Mouse (Mus musculus) right cerebral cortex, adult 2 months (tissue): ENCODE measurements at regions not wholly inside any gene's neighbourhood (a gene's known extent, or its start where the extent isn't known, plus 50 kb on each side); places are given as distances from the start of the nearest gene placed in this dataset.
A peak's percentile ranks its signal among the peaks of the same experiment; 100 is the strongest.
"Not testable (repeated sequence)": the region's sequence is repeated elsewhere in the genome, so short reads cannot be mapped to it uniquely, and the experiment has no call there.

Experiments
- DNase-seq, 2 experiments: peaks; one replicate each; pipeline ENCODE4 v3.0.0; 2021 to 2022; ENCODE audit warnings: low spot score in 2 of 2

DNA sequence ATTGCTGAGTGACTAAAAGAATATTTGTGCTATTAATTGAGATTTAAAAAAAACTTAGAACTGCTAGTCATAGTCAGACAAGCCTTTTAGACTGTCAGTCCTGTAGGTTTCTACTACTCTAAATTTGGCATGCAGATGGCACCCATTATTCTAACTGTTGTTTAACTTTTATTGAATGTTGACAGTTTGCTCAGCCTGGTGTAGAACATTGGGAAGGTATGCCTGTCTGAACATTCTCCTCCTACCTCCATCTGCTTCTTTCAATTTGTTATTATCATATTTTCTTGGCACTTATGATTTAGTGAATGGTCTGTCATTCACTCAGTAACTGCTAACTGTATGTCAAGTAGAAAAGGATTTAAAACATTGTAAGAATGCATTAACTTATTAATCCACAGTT is 130.9 kb downstream of the Gmnc start:
- no peak for DNase-seq

DNA sequence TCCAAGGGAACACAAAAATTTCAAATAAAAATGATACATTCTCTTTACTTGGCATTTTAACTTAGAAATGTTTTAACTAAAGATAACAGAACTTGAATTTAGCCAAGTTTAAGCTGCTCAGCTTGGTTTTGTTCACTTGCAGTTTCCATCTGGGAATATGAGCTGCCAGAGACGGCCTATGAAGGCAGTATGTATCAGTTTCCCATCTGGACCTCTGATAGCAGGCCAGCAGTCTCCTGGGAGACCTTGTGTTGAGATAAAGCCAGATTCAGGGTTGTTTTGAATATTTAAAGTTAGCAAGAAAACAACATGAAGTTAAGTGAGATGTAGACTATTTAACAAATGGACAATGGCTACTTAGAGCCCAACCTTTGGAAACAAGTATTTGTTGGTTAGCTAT is 142.3 kb downstream of the Gmnc start:
- no peak for DNase-seq

DNA sequence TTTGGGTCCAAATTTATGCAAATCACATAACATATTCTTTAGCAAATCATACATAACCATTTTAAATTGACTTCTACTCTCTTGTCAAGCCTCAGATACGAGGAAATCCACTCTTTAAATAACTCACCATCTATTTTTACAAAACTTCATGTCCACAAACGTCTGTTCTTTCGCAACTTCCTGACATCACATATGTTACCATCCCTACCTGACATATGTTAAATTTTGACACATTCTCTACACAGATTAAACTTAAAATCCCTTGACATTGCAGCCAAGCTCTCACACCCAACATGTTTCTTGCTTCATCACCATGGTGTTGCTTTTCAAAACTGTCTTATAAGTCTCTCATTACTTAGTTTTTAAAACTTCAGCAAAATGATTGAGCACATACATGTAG is 164.4 kb downstream of the Gmnc start:
- DNase-seq: no peak

- DNase-seq: not testable (repeated sequence)
Observed at GRCm38 (mm10) chr16:26811201-26811600, 180.3 kb downstream of the Gmnc start.

DNA sequence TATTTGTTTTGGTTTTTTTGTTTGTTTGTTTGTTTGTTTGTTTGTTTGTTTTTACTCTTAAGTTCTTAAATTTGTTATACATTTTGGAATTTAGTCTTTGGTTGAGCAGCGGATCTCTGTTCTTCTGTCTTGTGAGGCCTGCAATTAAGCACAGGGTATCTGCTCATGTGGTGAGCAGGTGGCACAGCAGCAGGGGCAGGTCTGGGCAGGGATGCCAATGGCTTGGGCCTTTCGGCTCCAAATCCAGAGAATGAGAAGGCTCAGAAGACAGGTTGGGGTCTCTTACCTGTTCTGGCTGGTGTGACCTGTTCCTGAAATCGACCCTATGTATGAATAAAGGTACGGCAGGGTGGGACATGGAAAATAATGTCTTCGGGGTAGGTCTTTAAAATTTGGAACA is 186.0 kb downstream of the Gmnc start:
- DNase-seq: no peak

GRCm38 (mm10) chr16:26787042-26787620 is 204.3 kb downstream of the Gmnc start:
- no peak for DNase-seq

DNA sequence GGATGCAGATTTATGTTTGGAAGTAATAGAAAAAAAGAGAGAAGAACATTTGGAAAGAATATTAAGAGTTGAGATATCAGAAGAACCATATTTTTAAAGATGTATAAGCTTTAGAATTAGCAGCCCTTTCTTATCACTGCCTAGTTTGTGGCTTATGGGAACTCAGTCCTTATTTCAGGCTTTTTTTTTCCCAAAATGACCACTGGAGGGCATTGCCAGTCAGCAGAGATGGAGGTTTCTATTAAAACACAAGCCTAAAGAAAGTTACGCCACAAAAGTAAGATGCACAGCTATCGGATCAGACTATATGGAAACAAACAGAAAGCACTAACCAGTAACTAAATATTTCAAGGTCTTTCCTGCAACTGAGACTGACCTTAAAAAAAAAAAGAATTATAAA is 200.8 kb downstream of the Il1rap start:
- peak in 1 of 2 experiments; percentile 21 for DNase-seq
